Mouse (Mus musculus): ENCODE results near the gene Slc7a1. TPM values are rescaled to one million over a fixed set of nuclear protein-coding genes. Genes with fewer than 3 reads are reported as not detected.
A peak's percentile ranks its signal among the peaks of the same experiment; 100 is the strongest.

Gene Slc7a1
- 45.9 and 48.5 TPM in 2 replicates for polyA plus RNA-seq (2015; fragmentation: Nextera tagmentation; extraction: Ambion mirVana)

- Histone ChIP-seq H3K27me3 (0 out of 2 replicates have a peak, but pooled peaks cover 4% of the 10 kb centered on the region), H3K36me3 (no peaks in the 10 kb centered on the region), H3K9me3 (no peaks in the 10 kb centered on the region), H3K4me2 (peak within 1 kb of the TSS; percentile 79), H3K27ac (replicated peaks) (peak within 1 kb of the TSS; percentile 77), H3K4me1 (replicated peaks) (peaks cover 18% of the 10 kb centered on the region; the same call in 1 of the 2 replicates), H3K9ac (peak within 1 kb of the TSS; percentile 66), H3K4me3 (peak within 1 kb of the TSS; percentile 77)
- peak; percentile 94 for ATAC-seq (ENCODE audit: low FRiP score, low read depth)
- 2% methylated on average over 52 of the region's 52 CpGs for WGBS
Measured at GRCm38 (mm10) chr5:148399660-148400443, at the start of gene Slc7a1. Slc7a1 (minus strand) TSS chr5:148399904.

- H3K4me2 ChIP-seq: no peak overlapping the region
- no peak overlapping the region for H3K4me3 ChIP-seq
- H3K4me1 ChIP-seq (replicated peaks): no peaks in the 10 kb centered on the region
- H3K36me3 ChIP-seq: no peaks in the 10 kb centered on the region
- WGBS: 80% methylated on average over 2 of the region's 2 CpGs
- no peak for ATAC-seq (ENCODE audit: low FRiP score, low read depth)
- H3K27ac ChIP-seq (replicated peaks): no peak overlapping the region
- H3K27me3 ChIP-seq: no peaks in the 10 kb centered on the region
- H3K9me3 ChIP-seq: no peaks in the 10 kb centered on the region
- H3K9ac ChIP-seq: no peak overlapping the region
Measured at GRCm38 (mm10) chr5:148444974-148445373, 45.3 kb upstream of the Slc7a1 start.

- no peaks in the 10 kb centered on the region for H3K9me3 ChIP-seq
- no peak overlapping the region for H3K27ac ChIP-seq (replicated peaks)
- H3K4me3 ChIP-seq: no peak overlapping the region
- no peaks in the 10 kb centered on the region for H3K36me3 ChIP-seq
- no peaks in the 10 kb centered on the region for H3K27me3 ChIP-seq
- no peak for ATAC-seq (ENCODE audit: low FRiP score, low read depth)
- 71% methylated on average over 5 of the region's 5 CpGs for WGBS
- no peak overlapping the region for H3K9ac ChIP-seq
- no peaks in the 10 kb centered on the region for H3K4me1 ChIP-seq (replicated peaks)
- H3K4me2 ChIP-seq: no peak overlapping the region
Measured at GRCm38 (mm10) chr5:148443734-148444133, 44.0 kb upstream of the Slc7a1 start.

GRCm38 (mm10) chr5:148435660-148436059, 36.0 kb upstream of the Slc7a1 start:
- H3K27me3 ChIP-seq: no peaks in the 10 kb centered on the region
- no peak overlapping the region for H3K4me3 ChIP-seq
- 77% methylated on average over 3 of the region's 3 CpGs for WGBS
- no peaks in the 10 kb centered on the region for H3K36me3 ChIP-seq
- H3K4me1 ChIP-seq (replicated peaks): no peaks in the 10 kb centered on the region
- ATAC-seq (ENCODE audit: low FRiP score, low read depth): no peak
- no peaks in the 10 kb centered on the region for H3K9me3 ChIP-seq
- no peak overlapping the region for H3K27ac ChIP-seq (replicated peaks)
- no peak overlapping the region for H3K4me2 ChIP-seq
- no peak overlapping the region for H3K9ac ChIP-seq

GRCm38 (mm10) chr5:148432121-148432520, 32.4 kb upstream of the Slc7a1 start:
- 82% methylated on average over 5 of the region's 5 CpGs for WGBS
- ATAC-seq (ENCODE audit: low FRiP score, low read depth): no peak
- no peaks in the 10 kb centered on the region for H3K36me3 ChIP-seq

GRCm38 (mm10) chr5:148428846-148429245, 29.1 kb upstream of the Slc7a1 start:
- Histone ChIP-seq H3K4me1 (replicated peaks) (no peaks in the 10 kb centered on the region), H3K36me3 (no peaks in the 10 kb centered on the region), H3K9me3 (no peaks in the 10 kb centered on the region), H3K27ac (replicated peaks) (no peak overlapping the region), H3K9ac (no peak overlapping the region), H3K27me3 (no peaks in the 10 kb centered on the region), H3K4me3 (no peak overlapping the region), H3K4me2 (no peak overlapping the region)
- 88% methylated on average over 4 of the region's 4 CpGs for WGBS
- no peak for ATAC-seq (ENCODE audit: low FRiP score, low read depth)

More at GRCm38 (mm10) chr5:148432121-148432520, 32.4 kb upstream of the Slc7a1 start:
- Histone ChIP-seq H3K4me1 (replicated peaks) (no peaks in the 10 kb centered on the region), H3K27me3 (no peaks in the 10 kb centered on the region), H3K9ac (no peak overlapping the region), H3K9me3 (no peaks in the 10 kb centered on the region), H3K4me3 (no peak overlapping the region), H3K27ac (replicated peaks) (no peak overlapping the region), H3K4me2 (no peak overlapping the region)

- no peak for ATAC-seq (ENCODE audit: low FRiP score, low read depth)
- 73% methylated on average over 6 of the region's 6 CpGs for WGBS
- Histone ChIP-seq H3K4me1 (replicated peaks) (no peaks in the 10 kb centered on the region), H3K4me2 (no peak overlapping the region), H3K4me3 (no peak overlapping the region), H3K9ac (no peak overlapping the region), H3K27me3 (no peaks in the 10 kb centered on the region), H3K9me3 (no peaks in the 10 kb centered on the region), H3K36me3 (no peaks in the 10 kb centered on the region), H3K27ac (replicated peaks) (no peak overlapping the region)
Measured at GRCm38 (mm10) chr5:148425136-148425535, 25.4 kb upstream of the Slc7a1 start.

- no peaks in the 10 kb centered on the region for H3K36me3 ChIP-seq
- H3K9ac ChIP-seq: no peak overlapping the region
- H3K4me3 ChIP-seq: no peak overlapping the region
- no peaks in the 10 kb centered on the region for H3K9me3 ChIP-seq
- no peak for ATAC-seq (ENCODE audit: low FRiP score, low read depth)
- no peak overlapping the region for H3K4me2 ChIP-seq
- H3K27me3 ChIP-seq: no peaks in the 10 kb centered on the region
- WGBS: 73% methylated on average over 2 of the region's 2 CpGs
- no peaks in the 10 kb centered on the region for H3K4me1 ChIP-seq (replicated peaks)
- no peak overlapping the region for H3K27ac ChIP-seq (replicated peaks)
Measured at GRCm38 (mm10) chr5:148421326-148421725, 21.6 kb upstream of the Slc7a1 start.

GRCm38 (mm10) chr5:148419112-148419526, 19.4 kb upstream of the Slc7a1 start:
- no peak for ATAC-seq (ENCODE audit: low FRiP score, low read depth)
- no peaks in the 10 kb centered on the region for H3K4me1 ChIP-seq (replicated peaks)

GRCm38 (mm10) chr5:148418436-148418835, 18.7 kb upstream of the Slc7a1 start:
- no peaks in the 10 kb centered on the region for H3K27me3 ChIP-seq
- 95% methylated on average over 9 of the region's 9 CpGs for WGBS
- no peak for ATAC-seq (ENCODE audit: low FRiP score, low read depth)
- H3K4me2 ChIP-seq: no peak overlapping the region
- no peak overlapping the region for H3K9ac ChIP-seq
- no peak overlapping the region for H3K27ac ChIP-seq (replicated peaks)
- H3K9me3 ChIP-seq: no peaks in the 10 kb centered on the region
- no peaks in the 10 kb centered on the region for H3K36me3 ChIP-seq
- H3K4me1 ChIP-seq (replicated peaks): no peaks in the 10 kb centered on the region
- H3K4me3 ChIP-seq: no peak overlapping the region

More at GRCm38 (mm10) chr5:148419112-148419526, 19.4 kb upstream of the Slc7a1 start:
- no peak overlapping the region for H3K4me2 ChIP-seq
- H3K27ac ChIP-seq (replicated peaks): no peak overlapping the region
- H3K4me3 ChIP-seq: no peak overlapping the region
- H3K36me3 ChIP-seq: no peaks in the 10 kb centered on the region
- no peaks in the 10 kb centered on the region for H3K27me3 ChIP-seq
- H3K9me3 ChIP-seq: no peaks in the 10 kb centered on the region
- WGBS: 69% methylated on average over 9 of the region's 9 CpGs
- no peak overlapping the region for H3K9ac ChIP-seq

GRCm38 (mm10) chr5:148417756-148418155, 18.1 kb upstream of the Slc7a1 start:
- Histone ChIP-seq H3K9ac (no peak overlapping the region), H3K27me3 (no peaks in the 10 kb centered on the region), H3K4me1 (replicated peaks) (no peaks in the 10 kb centered on the region), H3K36me3 (no peaks in the 10 kb centered on the region), H3K4me2 (no peak overlapping the region), H3K27ac (replicated peaks) (no peak overlapping the region), H3K4me3 (no peak overlapping the region), H3K9me3 (no peaks in the 10 kb centered on the region)
- ATAC-seq (ENCODE audit: low FRiP score, low read depth): no peak
- 100% methylated on average over 1 of the region's 1 CpGs for WGBS

GRCm38 (mm10) chr5:148416461-148416860, 16.8 kb upstream of the Slc7a1 start:
- Histone ChIP-seq H3K27me3 (no peaks in the 10 kb centered on the region), H3K4me2 (no peak overlapping the region), H3K4me1 (replicated peaks) (no peaks in the 10 kb centered on the region), H3K4me3 (no peak overlapping the region), H3K27ac (replicated peaks) (no peak overlapping the region), H3K9ac (no peak overlapping the region), H3K36me3 (no peaks in the 10 kb centered on the region), H3K9me3 (no peaks in the 10 kb centered on the region)
- ATAC-seq (ENCODE audit: low FRiP score, low read depth): no peak
- WGBS: 75% methylated on average over 10 of the region's 10 CpGs

All from hindbrain, embryonic 15.5 days (tissue).